9 mouse cellular contexts compared by ENCODE assay signal in the genomic region with DNA sequence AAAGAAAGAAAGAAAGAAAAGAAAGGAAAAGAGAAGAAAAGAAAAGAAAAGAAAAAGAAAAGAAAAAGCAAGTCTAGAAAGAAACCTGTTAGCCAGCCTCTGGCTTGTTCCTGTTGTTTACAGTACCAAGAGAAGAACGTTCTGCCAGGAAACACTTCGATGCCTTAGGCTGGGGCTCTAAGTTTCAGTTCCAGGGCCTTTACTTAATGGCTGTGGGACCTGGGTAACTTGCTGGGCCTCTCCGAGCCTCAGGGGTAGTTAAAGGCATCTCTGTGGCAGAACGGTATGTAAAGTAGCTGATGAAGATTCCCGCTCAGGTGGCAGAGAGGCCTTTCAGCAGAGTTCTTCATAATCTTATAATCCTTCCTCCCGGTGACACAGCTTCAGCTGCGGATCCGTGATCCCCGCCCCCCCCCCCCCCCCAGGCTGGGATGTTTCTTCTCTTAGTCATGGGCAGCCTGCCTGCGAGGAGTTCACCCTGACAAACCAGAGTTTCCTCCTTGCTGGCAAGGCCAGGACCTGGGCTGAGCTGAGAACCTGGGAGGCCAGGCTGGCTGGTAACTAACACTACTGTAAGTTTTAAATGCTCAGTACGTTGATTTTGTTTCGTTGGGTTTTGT. TPM values are rescaled to one million over a fixed set of nuclear protein-coding genes. Genes with fewer than 3 reads are reported as not detected.
DNase-seq lines count a peak whose midpoint lies in the region; ATAC-seq and TF ChIP-seq lines count a peak whose summit lies in the region.
"Had no signal": no experiment of that assay in that cellular context is flagged by ENCODE, and none has a peak within 500 bp of the region (broad histone marks: within the 10 kb centered on the region; RNA-seq: fewer than 3 reads in every experiment).

No protein-coding gene starts in this region.

- ATAC-seq in forebrain, embryonic 16.5 days = no peak
- ATAC-seq in liver, postnatal 0 days = no peak
- ATAC-seq in lung, postnatal 0 days = peak; percentile 64
- no peak for ATAC-seq in frontal cortex, adult (ENCODE audit: low TSS enrichment)

- no peaks in the 10 kb centered on the region for H3K9me3 ChIP-seq in forebrain, embryonic 10.5 days
- H3K9me3 ChIP-seq in forebrain, embryonic 16.5 days (ENCODE audit: control insufficient read depth, low read length) = no peaks in the 10 kb centered on the region
- H3K9me3 ChIP-seq in liver, postnatal 0 days (ENCODE audit: low read length) = no peaks in the 10 kb centered on the region
- H3K9me3 ChIP-seq in lung, postnatal 0 days (ENCODE audit: low read length) = no peaks in the 10 kb centered on the region
- H3K9me3 ChIP-seq: hindbrain, embryonic 10.5 days had no signal

- no peak for TF ChIP-seq CTCF in liver, postnatal 0 days (IDR thresholded peaks at IDR 0.05; ENCODE audit: low read depth)
- TF ChIP-seq CTCF in lung, postnatal 0 days (IDR thresholded peaks at IDR 0.05) = no peak

- H3K4me3 ChIP-seq in forebrain, embryonic 10.5 days = no peak overlapping the region
- H3K4me3 ChIP-seq in forebrain, embryonic 16.5 days (replicated peaks; ENCODE audit: low read length) = no peak overlapping the region
- no peak overlapping the region for H3K4me3 ChIP-seq in liver, postnatal 0 days (ENCODE audit: low read depth, low read length)
- no peak overlapping the region for H3K4me3 ChIP-seq in lung, postnatal 0 days (ENCODE audit: low read depth, low read length)

- no peak overlapping the region for H3K4me2 ChIP-seq in forebrain, embryonic 16.5 days (ENCODE audit: low read length)
- H3K4me2 ChIP-seq in liver, postnatal 0 days (ENCODE audit: low read depth, low read length) = no peak overlapping the region
- H3K4me2 ChIP-seq in lung, postnatal 0 days (replicated peaks; ENCODE audit: low read depth, low read length) = no peak overlapping the region; the same call in 1 of the 2 replicates

- DNase-seq in forebrain, embryonic 10.5 days (ENCODE audit: extremely low spot score, low spot score) = no peak
- DNase-seq in liver, postnatal 0 days = no peak
- DNase-seq in liver = no peak
- peak; percentile 43 for DNase-seq in adipocyte (ENCODE audit: low spot score)
- DNase-seq in lung, postnatal 0 days (ENCODE audit: low spot score) = peak; percentile 60
- DNase-seq in frontal cortex, postnatal 10 days (ENCODE audit: low spot score in 2 of 2) = no peak

- peaks cover 44% of the 10 kb centered on the region for H3K4me1 ChIP-seq in forebrain, embryonic 10.5 days
- peaks cover 20% of the 10 kb centered on the region for H3K4me1 ChIP-seq in forebrain, embryonic 16.5 days (replicated peaks; ENCODE audit: control insufficient read depth, insufficient read depth, low read length)
- H3K4me1 ChIP-seq in liver, postnatal 0 days (ENCODE audit: insufficient read depth) = peaks cover 15% of the 10 kb centered on the region
- no peaks in the 10 kb centered on the region for H3K4me1 ChIP-seq in lung, postnatal 0 days (ENCODE audit: insufficient read depth, low read depth, low read length)

- H3K9ac ChIP-seq in forebrain, embryonic 16.5 days (replicated peaks; ENCODE audit: low read depth, low read length) = no peak overlapping the region
- H3K9ac ChIP-seq in liver, postnatal 0 days (replicated peaks) = 0 out of 2 replicates have a peak overlapping the region, but pooled peaks have one; percentile 11
- no peak overlapping the region for H3K9ac ChIP-seq in lung, postnatal 0 days (replicated peaks; ENCODE audit: low read depth)

- no peak for TF ChIP-seq EP300 in liver, postnatal 0 days (IDR thresholded peaks at IDR 0.05; ENCODE audit: low read depth)
- no peak for TF ChIP-seq EP300 in lung, postnatal 0 days (IDR thresholded peaks at IDR 0.05)

- peak overlapping the region; percentile 56 for H3K27ac ChIP-seq in forebrain, embryonic 10.5 days
- no peak overlapping the region for H3K27ac ChIP-seq in forebrain, embryonic 16.5 days (ENCODE audit: low read length)
- no peak overlapping the region for H3K27ac ChIP-seq in liver, postnatal 0 days (ENCODE audit: low read depth)
- peak overlapping the region; percentile 66; the same call in 1 of the 2 replicates for H3K27ac ChIP-seq in lung, postnatal 0 days (ENCODE audit: low read length)

- 29% methylated on average over 12 of the region's 12 CpGs for WGBS in forebrain, embryonic 10.5 days
- 28% methylated on average over 11 of the region's 12 CpGs for WGBS in forebrain, embryonic 16.5 days
- 48% methylated on average over 11 of the region's 12 CpGs for WGBS in liver, postnatal 0 days (ENCODE audit: insufficient replicate concordance)
- WGBS in lung, postnatal 0 days = 15% methylated on average over 11 of the region's 12 CpGs

- H3K27me3 ChIP-seq in forebrain, embryonic 10.5 days (ENCODE audit: poor library complexity, severe bottlenecking) = peaks cover 58% of the 10 kb centered on the region
- peaks cover 10% of the 10 kb centered on the region for H3K27me3 ChIP-seq in forebrain, embryonic 16.5 days (replicated peaks; ENCODE audit: control insufficient read depth, insufficient read depth, low read length)
- peaks cover 38% of the 10 kb centered on the region for H3K27me3 ChIP-seq in liver, postnatal 0 days (ENCODE audit: insufficient read depth, low read length)
- H3K27me3 ChIP-seq in lung, postnatal 0 days (replicated peaks; ENCODE audit: insufficient read depth, low read length) = 0 out of 2 replicates have a peak, but pooled peaks cover 18% of the 10 kb centered on the region

- H3K36me3 ChIP-seq in forebrain, embryonic 10.5 days (replicated peaks) = no peaks in the 10 kb centered on the region
- no peaks in the 10 kb centered on the region for H3K36me3 ChIP-seq in forebrain, embryonic 16.5 days (ENCODE audit: control insufficient read depth, insufficient read depth)
- H3K36me3 ChIP-seq in liver, postnatal 0 days (replicated peaks; ENCODE audit: insufficient read depth, low read length) = no peaks in the 10 kb centered on the region
- H3K36me3 ChIP-seq in lung, postnatal 0 days (ENCODE audit: insufficient read depth, low read length) = no peaks in the 10 kb centered on the region
- H3K36me3 ChIP-seq: hindbrain, embryonic 10.5 days had no signal

RNA-seq across cellular contexts. Expression of gene Marveld3, which starts 3.9 kb away (rescaled TPM):
- polyA plus RNA-seq in forebrain, embryonic 10.5 days (2016; fragmentation: Nextera tagmentation; extraction: Ambion mirVana) = 0.90 and 0.99 TPM in 2 replicates
- polyA plus RNA-seq in forebrain, embryonic 16.5 days (2015; fragmentation: Nextera tagmentation; extraction: Ambion mirVana) = 1.1 and 2.4 TPM in 2 replicates
- polyA plus RNA-seq in liver, postnatal 0 days (2015; fragmentation: Nextera tagmentation; extraction: Ambion mirVana) = 0.58 and 0.69 TPM in 2 replicates
- polyA plus RNA-seq in lung, postnatal 0 days (2015; fragmentation: Nextera tagmentation; extraction: Ambion mirVana) = 10.4 and 13.4 TPM in 2 replicates

RNA-seq across cellular contexts. Expression of gene Tat, which starts 32.1 kb away (rescaled TPM):
- polyA plus RNA-seq in forebrain, embryonic 10.5 days (2016; fragmentation: Nextera tagmentation; extraction: Ambion mirVana) = not detected in 2 replicates
- 0.14 TPM in 1 of 2 replicates, not detected in the other for polyA plus RNA-seq in forebrain, embryonic 16.5 days (2015; fragmentation: Nextera tagmentation; extraction: Ambion mirVana)
- 64.5 and 108 TPM in 2 replicates for polyA plus RNA-seq in liver, postnatal 0 days (2015; fragmentation: Nextera tagmentation; extraction: Ambion mirVana)
- 0.13 and 0.25 TPM in 2 replicates for polyA plus RNA-seq in lung, postnatal 0 days (2015; fragmentation: Nextera tagmentation; extraction: Ambion mirVana)
- polyA plus RNA-seq: hindbrain, embryonic 10.5 days had no signal

Comparison
In these comparisons a context has a peak if more than half of its experiments do, and no peak if none do; other contexts are left out.
1. H3K27ac ChIP-seq: peak in forebrain, embryonic 10.5 days (single experiment) and lung, postnatal 0 days (single experiment); none in forebrain, embryonic 16.5 days (single experiment) and liver, postnatal 0 days (single experiment).
2. DNase-seq: peak in adipocyte (single experiment) and lung, postnatal 0 days (single experiment); none in forebrain, embryonic 10.5 days (single experiment), liver, postnatal 0 days (single experiment), liver (single experiment) and frontal cortex, postnatal 10 days (0 of 2).
3. RNA of gene Tat, which starts 32.1 kb away (polyA plus RNA-seq): 64.5 to 108 TPM in liver, postnatal 0 days; 0.13 to 0.25 TPM in lung, postnatal 0 days, not detected in forebrain, embryonic 10.5 days and 0.14 TPM in forebrain, embryonic 16.5 days; every median in the first group is over 10 times any median in the second.